Mouse (Mus musculus): ENCODE measurements around the gene Cntnap1.

DNA sequence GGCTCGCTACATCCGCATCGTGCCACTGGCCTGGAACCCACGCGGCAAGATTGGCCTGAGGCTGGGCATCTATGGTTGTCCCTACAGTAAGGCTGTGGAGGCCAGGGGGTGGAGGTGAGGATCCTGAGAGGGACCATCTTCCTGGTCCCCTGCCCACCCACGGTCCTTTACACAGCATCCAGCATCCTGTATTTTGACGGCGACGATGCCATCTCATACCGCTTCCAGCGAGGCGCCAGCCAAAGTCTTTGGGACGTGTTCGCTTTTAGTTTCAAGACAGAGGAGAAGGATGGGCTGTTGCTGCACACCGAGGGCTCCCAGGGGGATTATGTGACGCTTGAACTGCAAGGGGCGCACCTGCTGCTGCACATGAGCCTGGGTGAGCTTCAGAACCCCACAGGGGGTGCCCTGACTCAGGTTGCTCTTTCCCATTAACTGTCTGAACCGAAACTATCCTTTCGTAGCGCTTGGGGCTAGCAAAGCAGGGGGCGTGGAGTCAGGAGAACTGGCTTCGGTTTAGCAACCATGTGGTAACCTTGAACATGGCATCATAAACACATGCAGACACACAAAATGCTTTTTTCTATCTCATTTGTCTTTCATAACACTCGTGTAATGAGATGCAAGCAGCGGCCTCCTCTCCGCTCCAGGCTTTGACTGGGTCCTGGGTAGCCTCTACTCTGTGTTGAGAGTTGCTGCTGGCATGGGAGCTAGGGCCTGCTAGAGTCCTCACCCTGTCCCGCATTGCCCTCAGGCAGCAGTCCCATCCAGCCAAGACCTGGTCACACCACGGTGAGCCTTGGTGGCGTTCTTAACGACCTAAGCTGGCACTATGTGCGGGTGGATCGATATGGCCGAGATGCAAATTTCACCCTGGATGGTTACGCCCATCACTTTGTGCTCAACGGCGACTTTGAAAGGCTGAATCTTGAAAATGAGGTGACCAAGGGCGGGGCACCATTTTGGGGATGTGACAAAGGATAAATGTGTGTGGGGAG lies 8.0 kb downstream of the Cntnap1 start:
- no peak for TF ChIP-seq CTCF (IDR thresholded peaks at IDR 0.05; ENCODE audit: control insufficient read depth, insufficient read depth, insufficient replicate concordance, low read depth, low read length)
- TF ChIP-seq POLR2A (IDR thresholded peaks at IDR 0.05; ENCODE audit: control insufficient read depth, low read depth, low read length), result no peak
